Mouse (Mus musculus): ENCODE results near the gene Arhgdib. TPM values are rescaled to one million over a fixed set of nuclear protein-coding genes. Genes with fewer than 3 reads are reported as not detected.

Gene Arhgdib
- polyA plus RNA-seq, 1 experiment from 2014 or later = 63.8 TPM

GRCm38 (mm10) chr6:136967466-136967865, 25.8 kb upstream of the Arhgdib start:
- Histone ChIP-seq H3K9ac (no peak overlapping the region), H3K4me3 (replicated peaks) (no peak overlapping the region), H3K36me3 (no peaks in the 10 kb centered on the region), H3K27ac (no peak overlapping the region), H3K9me3 (replicated peaks) (no peaks in the 10 kb centered on the region), H3K27me3 (no peaks in the 10 kb centered on the region), H3K4me1 (no peaks in the 10 kb centered on the region), H3K4me2 (no peak overlapping the region)
- WGBS = 71% methylated on average over 4 of the region's 4 CpGs
- no peak for ATAC-seq (replicated peaks; ENCODE audit: low FRiP score)

- no peak for ATAC-seq (replicated peaks; ENCODE audit: low FRiP score)
- Histone ChIP-seq H3K36me3 (no peaks in the 10 kb centered on the region), H3K9me3 (replicated peaks) (no peaks in the 10 kb centered on the region), H3K4me1 (no peaks in the 10 kb centered on the region), H3K4me2 (no peak overlapping the region), H3K4me3 (replicated peaks) (no peak overlapping the region), H3K9ac (no peak overlapping the region), H3K27me3 (peaks cover 3% of the 10 kb centered on the region; the same call in 1 of the 2 replicates), H3K27ac (no peak overlapping the region)
- WGBS = 64% methylated on average over 10 of the region's 10 CpGs
Measured at GRCm38 (mm10) chr6:136965912-136966311, 24.2 kb upstream of the Arhgdib start.

DNA sequence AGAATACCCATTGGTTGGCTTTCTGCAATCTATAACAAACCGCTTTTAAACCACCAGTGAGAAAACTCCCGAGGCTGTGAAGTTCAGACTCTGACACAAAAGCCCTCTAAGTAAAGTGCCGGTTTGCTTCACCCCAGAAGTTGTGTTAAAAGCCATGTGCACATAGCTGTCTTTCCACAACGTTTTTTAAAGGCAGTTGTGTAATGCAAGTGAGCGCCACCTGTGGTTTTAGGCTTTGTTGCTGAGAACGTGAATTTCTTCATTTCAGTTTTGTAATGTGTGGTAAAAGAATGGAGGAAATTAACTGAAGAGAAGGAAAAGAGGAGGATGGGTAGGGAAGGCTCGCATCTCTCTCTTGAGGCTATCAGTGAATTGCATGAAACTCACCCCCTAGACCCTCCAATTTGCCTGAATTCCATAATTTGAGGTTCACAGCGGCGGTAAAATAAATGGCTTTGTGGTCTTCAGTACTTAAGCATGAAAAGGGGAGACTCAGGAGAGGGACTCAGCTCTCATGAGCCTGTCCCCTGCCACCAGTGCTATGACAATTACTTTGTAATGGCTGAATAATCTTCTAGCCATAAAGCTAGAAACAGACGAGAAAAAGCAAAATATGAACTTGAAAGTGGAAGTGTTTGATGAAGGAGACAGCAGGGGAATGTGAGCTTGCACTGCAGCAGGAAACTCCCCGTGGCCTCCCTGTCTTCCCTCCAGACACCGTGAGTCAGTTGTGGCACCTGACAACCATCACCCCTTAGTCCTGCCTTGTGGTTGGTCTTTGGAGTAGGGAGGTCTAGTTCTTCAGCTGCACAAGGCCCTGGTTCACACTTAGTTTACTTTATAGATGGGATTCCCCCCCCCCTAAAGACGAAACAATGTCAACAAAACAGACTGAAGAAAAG, 23.2 kb upstream of the Arhgdib start:
- WGBS = 69% methylated on average over 13 of the region's 13 CpGs
- Histone ChIP-seq H3K4me3 (replicated peaks) (no peak overlapping the region), H3K9me3 (replicated peaks) (no peaks in the 10 kb centered on the region), H3K36me3 (no peaks in the 10 kb centered on the region), H3K27me3 (peaks cover 3% of the 10 kb centered on the region; the same call in 1 of the 2 replicates), H3K9ac (no peak overlapping the region), H3K4me2 (no peak overlapping the region), H3K4me1 (peaks cover 5% of the 10 kb centered on the region; the same call in 1 of the 2 replicates), H3K27ac (no peak overlapping the region)
- ATAC-seq (replicated peaks; ENCODE audit: low FRiP score) = no peak

DNA sequence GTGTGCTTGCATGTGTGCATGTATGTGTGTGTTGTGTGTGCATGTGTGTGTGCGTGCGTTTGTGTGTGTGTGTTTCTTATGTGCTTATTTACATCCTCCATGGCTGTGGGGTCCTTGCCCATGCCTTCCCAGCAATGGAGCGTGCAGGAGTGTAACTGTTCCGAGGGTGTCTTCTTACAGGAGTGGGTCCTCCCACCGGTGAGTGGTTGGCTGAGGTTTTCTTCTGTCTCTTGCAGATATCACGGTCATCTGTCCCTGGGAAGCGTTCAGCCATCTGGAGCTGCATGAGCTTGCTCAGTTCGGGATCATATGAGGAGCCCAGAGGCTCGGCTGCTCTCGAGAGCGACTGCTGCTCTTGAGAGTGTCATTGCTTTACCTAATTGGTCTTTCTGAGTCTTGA, 21.3 kb upstream of the Arhgdib start:
- H3K4me1 ChIP-seq = peaks cover 14% of the 10 kb centered on the region
- H3K27ac ChIP-seq = no peak overlapping the region
- WGBS = 54% methylated on average over 11 of the region's 11 CpGs
- H3K27me3 ChIP-seq = peaks cover 3% of the 10 kb centered on the region; the same call in 1 of the 2 replicates
- no peaks in the 10 kb centered on the region for H3K9me3 ChIP-seq (replicated peaks)
- H3K4me2 ChIP-seq = no peak overlapping the region
- H3K4me3 ChIP-seq (replicated peaks) = no peak overlapping the region
- no peak overlapping the region for H3K9ac ChIP-seq
- H3K36me3 ChIP-seq = no peaks in the 10 kb centered on the region
- ATAC-seq (replicated peaks; ENCODE audit: low FRiP score) = 0 out of 2 replicates have a peak, but pooled peaks have one; percentile 35

DNA sequence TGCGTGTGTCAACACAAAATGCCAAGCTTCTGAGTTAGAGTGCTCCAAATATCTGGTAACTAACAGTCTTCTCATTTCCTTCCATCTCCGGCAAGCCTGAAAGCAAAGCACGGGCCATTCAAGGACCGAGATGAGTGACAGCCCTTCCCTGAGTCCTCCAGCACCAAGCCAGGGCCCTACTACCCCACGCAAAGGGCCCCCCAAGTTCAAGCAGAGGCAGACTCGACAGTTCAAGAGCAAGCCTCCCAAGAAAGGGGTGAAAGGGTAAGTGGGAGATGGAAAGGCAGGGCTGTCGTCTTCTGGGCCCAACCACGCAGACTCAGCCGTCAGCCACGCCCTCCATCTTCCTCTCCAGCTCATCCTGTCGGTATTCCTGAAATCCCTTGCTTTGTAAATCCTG, 17.4 kb upstream of the Arhgdib start:
- Histone ChIP-seq H3K27me3 (peaks cover 3% of the 10 kb centered on the region; the same call in 1 of the 2 replicates), H3K9ac (no peak overlapping the region), H3K4me1 (peaks cover 28% of the 10 kb centered on the region), H3K36me3 (no peaks in the 10 kb centered on the region), H3K4me2 (0 out of 2 replicates have a peak overlapping the region, but pooled peaks have one; percentile 13), H3K9me3 (replicated peaks) (no peaks in the 10 kb centered on the region), H3K4me3 (replicated peaks) (no peak overlapping the region), H3K27ac (no peak overlapping the region)
- ATAC-seq (replicated peaks; ENCODE audit: low FRiP score) = no peak
- 55% methylated on average over 11 of the region's 11 CpGs for WGBS

DNA sequence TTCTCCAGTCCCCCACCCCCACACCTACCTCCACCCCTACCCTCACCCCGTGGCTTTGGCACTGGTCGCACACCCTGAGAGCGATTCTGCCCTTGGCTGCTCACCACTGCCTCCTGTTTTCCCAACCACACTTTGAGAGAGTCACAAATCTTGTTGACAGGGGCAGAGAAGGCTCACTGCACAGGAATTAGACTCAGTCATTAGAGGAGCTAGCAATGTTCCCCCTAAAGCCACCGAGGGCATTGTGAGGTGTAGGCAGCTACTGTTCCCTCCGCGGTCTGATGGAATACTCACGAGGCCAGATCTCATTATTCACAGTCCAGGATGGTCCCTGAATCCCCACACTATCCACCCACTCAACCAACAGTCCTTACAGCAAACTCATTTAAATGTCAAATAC, 15.4 kb upstream of the Arhgdib start:
- Histone ChIP-seq H3K4me3 (replicated peaks) (no peak overlapping the region), H3K4me1 (peaks cover 28% of the 10 kb centered on the region), H3K36me3 (no peaks in the 10 kb centered on the region), H3K27me3 (peaks cover 3% of the 10 kb centered on the region; the same call in 1 of the 2 replicates), H3K9me3 (replicated peaks) (no peaks in the 10 kb centered on the region), H3K4me2 (no peak overlapping the region), H3K27ac (0 out of 2 replicates have a peak overlapping the region, but pooled peaks have one; percentile 2), H3K9ac (no peak overlapping the region)
- 18% methylated on average over 7 of the region's 7 CpGs for WGBS
- peak; percentile 90 for ATAC-seq (replicated peaks; ENCODE audit: low FRiP score)

DNA sequence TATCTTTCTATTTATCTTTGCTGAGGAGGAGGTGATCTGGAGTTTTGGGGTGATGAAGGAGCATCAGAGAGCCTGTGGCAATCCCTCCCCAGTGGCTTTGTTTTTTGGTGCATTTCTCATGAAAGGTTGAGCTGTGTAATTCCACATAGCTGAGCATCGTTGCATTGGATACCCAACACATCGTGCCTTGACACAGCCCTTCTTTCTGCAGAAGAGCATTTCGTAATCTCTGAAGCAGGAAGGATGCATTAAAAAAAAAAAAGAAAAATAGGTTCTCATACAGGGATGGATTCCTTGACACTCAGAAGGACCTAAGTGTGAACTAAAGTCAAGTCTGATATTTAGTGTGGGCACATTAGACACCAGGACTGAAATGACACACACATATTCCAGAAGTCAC, 13.5 kb upstream of the Arhgdib start:
- no peak for ATAC-seq (replicated peaks; ENCODE audit: low FRiP score)
- H3K36me3 ChIP-seq = no peaks in the 10 kb centered on the region
- WGBS = 71% methylated on average over 3 of the region's 3 CpGs
- H3K9ac ChIP-seq = no peak overlapping the region
- no peak overlapping the region for H3K27ac ChIP-seq
- no peak overlapping the region for H3K4me3 ChIP-seq (replicated peaks)
- H3K9me3 ChIP-seq (replicated peaks) = no peaks in the 10 kb centered on the region
- H3K4me1 ChIP-seq = peaks cover 26% of the 10 kb centered on the region
- no peaks in the 10 kb centered on the region for H3K27me3 ChIP-seq
- no peak overlapping the region for H3K4me2 ChIP-seq

- Histone ChIP-seq H3K27me3 (no peaks in the 10 kb centered on the region), H3K4me2 (no peak overlapping the region), H3K27ac (no peak overlapping the region), H3K4me1 (peaks cover 23% of the 10 kb centered on the region), H3K4me3 (replicated peaks) (no peak overlapping the region), H3K9ac (no peak overlapping the region), H3K36me3 (no peaks in the 10 kb centered on the region), H3K9me3 (replicated peaks) (no peaks in the 10 kb centered on the region)
- ATAC-seq (replicated peaks; ENCODE audit: low FRiP score) = no peak
- WGBS = 84% methylated on average over 8 of the region's 8 CpGs
Measured at GRCm38 (mm10) chr6:136954715-136955114, 13.0 kb upstream of the Arhgdib start.

- no peak for ATAC-seq (replicated peaks; ENCODE audit: low FRiP score)
- no peak overlapping the region for H3K9ac ChIP-seq
- H3K36me3 ChIP-seq = no peaks in the 10 kb centered on the region
- peaks cover 18% of the 10 kb centered on the region for H3K4me1 ChIP-seq
- no peak overlapping the region for H3K27ac ChIP-seq
- H3K4me2 ChIP-seq = no peak overlapping the region
- H3K4me3 ChIP-seq (replicated peaks) = no peak overlapping the region
- H3K9me3 ChIP-seq (replicated peaks) = no peaks in the 10 kb centered on the region
- 62% methylated on average over 6 of the region's 6 CpGs for WGBS
- no peaks in the 10 kb centered on the region for H3K27me3 ChIP-seq
Measured at GRCm38 (mm10) chr6:136954192-136954591, 12.5 kb upstream of the Arhgdib start.

DNA sequence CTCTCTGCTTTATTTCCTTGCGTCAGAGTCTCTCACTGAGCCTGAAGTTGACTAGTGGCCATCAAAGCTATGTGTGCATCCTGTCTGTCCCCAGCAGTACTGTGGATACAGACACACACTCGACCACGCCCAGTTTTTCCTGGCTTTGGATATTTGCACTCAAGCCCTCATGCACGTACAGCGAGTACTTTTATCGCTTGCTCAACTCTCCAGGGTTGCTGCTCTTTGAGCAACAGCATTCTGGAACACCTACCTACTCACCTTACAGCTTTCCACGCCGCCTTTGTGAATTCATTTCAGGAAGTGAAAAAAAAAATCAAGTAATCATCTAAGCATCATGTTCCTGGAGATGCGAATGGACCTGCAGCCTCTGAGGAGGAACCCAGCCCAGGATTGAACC, 11.2 kb upstream of the Arhgdib start:
- Histone ChIP-seq H3K27me3 (no peaks in the 10 kb centered on the region), H3K36me3 (no peaks in the 10 kb centered on the region), H3K4me3 (replicated peaks) (no peak overlapping the region), H3K4me1 (peaks cover 14% of the 10 kb centered on the region), H3K9me3 (replicated peaks) (no peaks in the 10 kb centered on the region), H3K27ac (no peak overlapping the region), H3K4me2 (no peak overlapping the region), H3K9ac (no peak overlapping the region)
- WGBS = 91% methylated on average over 9 of the region's 9 CpGs
- no peak for ATAC-seq (replicated peaks; ENCODE audit: low FRiP score)

GRCm38 (mm10) chr6:136950171-136950570, 8.5 kb upstream of the Arhgdib start:
- Histone ChIP-seq H3K4me3 (replicated peaks) (no peak overlapping the region), H3K9me3 (replicated peaks) (no peaks in the 10 kb centered on the region), H3K27ac (no peak overlapping the region), H3K27me3 (no peaks in the 10 kb centered on the region), H3K4me1 (peaks cover 10% of the 10 kb centered on the region; the same call in 1 of the 2 replicates), H3K9ac (no peak overlapping the region), H3K36me3 (no peaks in the 10 kb centered on the region), H3K4me2 (no peak overlapping the region)
- 89% methylated on average over 2 of the region's 2 CpGs for WGBS
- ATAC-seq (replicated peaks; ENCODE audit: low FRiP score) = no peak

- WGBS = 60% methylated on average over 4 of the region's 4 CpGs
- H3K4me1 ChIP-seq = peaks cover 8% of the 10 kb centered on the region; the same call in 1 of the 2 replicates
Measured at GRCm38 (mm10) chr6:136947716-136948115, 6.0 kb upstream of the Arhgdib start.

More at GRCm38 (mm10) chr6:136947716-136948115, 6.0 kb upstream of the Arhgdib start:
- Histone ChIP-seq H3K4me3 (replicated peaks) (no peak overlapping the region), H3K36me3 (no peaks in the 10 kb centered on the region), H3K27ac (no peak overlapping the region), H3K4me2 (no peak overlapping the region), H3K9ac (no peak overlapping the region), H3K27me3 (no peaks in the 10 kb centered on the region), H3K9me3 (replicated peaks) (no peaks in the 10 kb centered on the region)
- ATAC-seq (replicated peaks; ENCODE audit: low FRiP score) = no peak
